Mouse (Mus musculus): ENCODE data around the gene Sphkap. TPM values are rescaled to one million over a fixed set of nuclear protein-coding genes. Genes with fewer than 3 reads are reported as not detected.

Sphkap gene
- total RNA-seq, 1 experiment, result 0.04 TPM

DNA sequence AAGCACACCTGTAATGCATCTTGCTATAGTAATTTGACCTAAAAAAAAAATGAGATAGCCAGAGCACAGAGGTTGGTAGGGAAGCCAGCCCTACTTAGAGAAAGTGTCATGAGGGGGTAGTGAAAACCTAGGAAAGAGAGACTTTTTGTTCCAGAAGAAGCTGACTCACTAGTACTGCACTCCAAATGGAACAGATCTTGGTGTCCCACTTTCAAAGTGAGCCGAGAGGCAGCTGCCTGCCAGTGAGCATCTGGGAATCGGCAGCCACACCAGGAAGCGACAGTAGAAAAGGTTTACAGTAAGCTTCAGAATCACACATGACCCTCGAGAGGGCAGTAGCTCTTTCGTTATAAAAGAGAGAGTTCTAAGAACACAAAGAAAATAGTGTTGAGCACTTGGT, 12.4 kb downstream of the Sphkap start:
- Histone ChIP-seq H3K36me3 (ENCODE audit: control insufficient read depth, insufficient read depth, low read length, poor library complexity, severe bottlenecking) (no peaks in the 10 kb centered on the region), H3K9me3 (ENCODE audit: control insufficient read depth, insufficient read depth, low read depth, low read length) (no peaks in the 10 kb centered on the region), H3K27ac (ENCODE audit: insufficient read depth, low read depth, low read length, poor library complexity, severe bottlenecking) (no peak overlapping the region), H3K4me1 (ENCODE audit: control insufficient read depth in 2 of 2, insufficient read depth in 2 of 2, low read length in 2 of 2, poor library complexity in 1 of 2) (no peaks in the 10 kb centered on the region), H3K4me3 (ENCODE audit: insufficient read depth in 1 of 2, low read depth in 1 of 2, low read length in 2 of 2, poor library complexity in 1 of 2, severe bottlenecking in 1 of 2) (no peak overlapping the region), H3K9ac (ENCODE audit: insufficient read depth, low read depth, low read length, poor library complexity, severe bottlenecking) (no peak overlapping the region)
- DNase-seq (ENCODE audit: low read depth, low spot score), result no peak
- TF ChIP-seq HCFC1 (IDR thresholded peaks at IDR 0.05; ENCODE audit: borderline replicate concordance, insufficient read depth, low read length) (no peak), CHD2 (IDR thresholded peaks at IDR 0.05; ENCODE audit: low read depth, low read length) (no peak), MAFK (IDR thresholded peaks at IDR 0.05; ENCODE audit: insufficient read depth, low read depth, low read length) (no peak)
- in situ Hi-C loops (cut with MboI; ENCODE audit: low sequenced_read_pairs in 2 of 2, unreplicated experiment in 2 of 2), result no loop called here

DNA sequence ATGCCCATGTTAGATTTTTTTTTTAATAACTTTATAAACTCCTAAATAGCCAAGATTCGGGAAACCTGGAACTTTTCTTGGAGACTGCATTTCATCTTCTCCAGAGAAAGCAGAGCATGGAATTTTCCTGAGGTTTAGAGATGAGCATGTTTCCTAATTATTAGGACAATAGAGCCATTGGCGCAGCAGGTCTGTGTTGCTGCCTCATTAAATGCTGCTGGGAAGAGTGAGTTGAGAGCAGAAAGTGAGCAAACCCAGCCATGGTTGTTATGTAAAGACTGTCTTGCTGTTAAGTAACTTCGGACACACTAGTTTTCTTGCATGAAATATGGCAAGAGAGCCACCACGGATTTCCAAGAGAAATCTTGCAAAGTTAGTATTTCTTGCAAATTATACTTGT, 18.6 kb downstream of the Sphkap start:
- H3K9ac ChIP-seq (ENCODE audit: insufficient read depth, low read depth, low read length, poor library complexity, severe bottlenecking), result no peak overlapping the region
- in situ Hi-C loops (cut with MboI; ENCODE audit: low sequenced_read_pairs in 2 of 2, unreplicated experiment in 2 of 2), result no loop called here
- no peak for TF ChIP-seq MAFK (IDR thresholded peaks at IDR 0.05; ENCODE audit: insufficient read depth, low read depth, low read length)
- TF ChIP-seq ZNF384 (IDR thresholded peaks at IDR 0.05; ENCODE audit: low read depth, low read length), result no peak
- TF ChIP-seq CHD2 (IDR thresholded peaks at IDR 0.05; ENCODE audit: low read depth, low read length), result no peak
- TF ChIP-seq ZC3H11A (IDR thresholded peaks at IDR 0.05; ENCODE audit: borderline replicate concordance, low read depth, low read length), result no peak
- no peak for TF ChIP-seq HCFC1 (IDR thresholded peaks at IDR 0.05; ENCODE audit: borderline replicate concordance, insufficient read depth, low read length)
- H3K27ac ChIP-seq (ENCODE audit: insufficient read depth, low read depth, low read length, poor library complexity, severe bottlenecking), result no peak overlapping the region
- no peaks in the 10 kb centered on the region for H3K4me1 ChIP-seq (ENCODE audit: control insufficient read depth in 2 of 2, insufficient read depth in 2 of 2, low read length in 2 of 2, poor library complexity in 1 of 2)
- no peak overlapping the region for H3K4me3 ChIP-seq (ENCODE audit: insufficient read depth in 1 of 2, low read depth in 1 of 2, low read length in 2 of 2, poor library complexity in 1 of 2, severe bottlenecking in 1 of 2)
- H3K9me3 ChIP-seq (ENCODE audit: control insufficient read depth, insufficient read depth, low read depth, low read length), result no peaks in the 10 kb centered on the region
- DNase-seq (ENCODE audit: low read depth, low spot score), result no peak
- H3K36me3 ChIP-seq (ENCODE audit: control insufficient read depth, insufficient read depth, low read length, poor library complexity, severe bottlenecking), result no peaks in the 10 kb centered on the region

DNA sequence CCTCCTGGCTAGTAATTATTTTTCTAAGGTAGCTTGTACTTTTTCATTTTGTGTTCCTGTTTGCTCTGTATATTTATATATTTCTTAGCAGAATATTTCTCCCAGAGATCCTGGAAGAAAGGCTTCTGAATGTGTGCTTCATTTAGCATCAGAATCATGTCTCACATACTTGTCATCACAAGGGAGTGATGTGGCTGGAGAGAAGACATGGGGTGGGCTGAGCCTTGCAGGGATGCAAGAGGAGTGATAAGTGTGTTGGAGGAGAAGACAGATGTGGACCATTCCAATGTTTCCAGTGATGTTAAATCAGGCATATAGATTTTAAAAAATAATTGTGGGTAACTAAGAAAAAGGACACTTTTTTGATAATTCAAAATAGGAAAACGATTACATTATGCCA, 30.6 kb downstream of the Sphkap start:
- Histone ChIP-seq H3K4me1 (ENCODE audit: control insufficient read depth in 2 of 2, insufficient read depth in 2 of 2, low read length in 2 of 2, poor library complexity in 1 of 2) (no peaks in the 10 kb centered on the region), H3K9ac (ENCODE audit: insufficient read depth, low read depth, low read length, poor library complexity, severe bottlenecking) (no peak overlapping the region), H3K36me3 (ENCODE audit: control insufficient read depth, insufficient read depth, low read length, poor library complexity, severe bottlenecking) (no peaks in the 10 kb centered on the region), H3K9me3 (ENCODE audit: control insufficient read depth, insufficient read depth, low read depth, low read length) (no peaks in the 10 kb centered on the region), H3K4me3 (ENCODE audit: insufficient read depth in 1 of 2, low read depth in 1 of 2, low read length in 2 of 2, poor library complexity in 1 of 2, severe bottlenecking in 1 of 2) (no peak overlapping the region), H3K27ac (ENCODE audit: insufficient read depth, low read depth, low read length, poor library complexity, severe bottlenecking) (no peak overlapping the region)
- in situ Hi-C loops (cut with MboI; ENCODE audit: low sequenced_read_pairs in 2 of 2, unreplicated experiment in 2 of 2), result no loop called here
- TF ChIP-seq ZC3H11A (IDR thresholded peaks at IDR 0.05; ENCODE audit: borderline replicate concordance, low read depth, low read length), result no peak
- TF ChIP-seq CHD2 (IDR thresholded peaks at IDR 0.05; ENCODE audit: low read depth, low read length), result no peak
- TF ChIP-seq MAFK (IDR thresholded peaks at IDR 0.05; ENCODE audit: insufficient read depth, low read depth, low read length), result no peak
- TF ChIP-seq HCFC1 (IDR thresholded peaks at IDR 0.05; ENCODE audit: borderline replicate concordance, insufficient read depth, low read length), result no peak
- no peak for TF ChIP-seq ZNF384 (IDR thresholded peaks at IDR 0.05; ENCODE audit: low read depth, low read length)
- no peak for DNase-seq (ENCODE audit: low read depth, low spot score)

DNA sequence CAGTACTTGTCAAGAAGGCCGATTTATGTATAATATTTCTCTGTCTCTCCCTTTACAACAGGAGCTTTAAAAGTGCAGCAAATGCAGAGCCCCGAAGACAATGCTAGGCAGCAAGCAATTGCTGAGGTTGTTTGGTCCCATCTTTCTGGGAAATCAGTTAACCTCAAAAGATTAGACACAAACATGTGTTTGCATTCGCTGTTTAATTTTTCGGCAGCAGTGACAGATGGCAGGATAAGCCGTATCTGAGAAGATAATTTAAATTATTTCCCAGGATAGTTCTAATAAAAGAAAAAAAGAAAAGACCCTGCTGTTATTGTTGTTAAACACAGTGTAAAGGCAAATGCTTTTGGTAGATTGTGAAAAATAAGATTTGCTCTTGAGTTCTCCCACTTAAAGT, 41.5 kb downstream of the Sphkap start:
- in situ Hi-C loops (cut with MboI; ENCODE audit: low sequenced_read_pairs in 2 of 2, unreplicated experiment in 2 of 2), result no loop called here
- Histone ChIP-seq H3K36me3 (ENCODE audit: control insufficient read depth, insufficient read depth, low read length, poor library complexity, severe bottlenecking) (no peaks in the 10 kb centered on the region), H3K9me3 (ENCODE audit: control insufficient read depth, insufficient read depth, low read depth, low read length) (no peaks in the 10 kb centered on the region), H3K4me3 (ENCODE audit: insufficient read depth in 1 of 2, low read depth in 1 of 2, low read length in 2 of 2, poor library complexity in 1 of 2, severe bottlenecking in 1 of 2) (no peak overlapping the region), H3K27ac (ENCODE audit: insufficient read depth, low read depth, low read length, poor library complexity, severe bottlenecking) (no peak overlapping the region), H3K9ac (ENCODE audit: insufficient read depth, low read depth, low read length, poor library complexity, severe bottlenecking) (no peak overlapping the region), H3K4me1 (ENCODE audit: control insufficient read depth in 2 of 2, insufficient read depth in 2 of 2, low read length in 2 of 2, poor library complexity in 1 of 2) (no peaks in the 10 kb centered on the region)
- DNase-seq (ENCODE audit: low read depth, low spot score), result no peak
- TF ChIP-seq HCFC1 (IDR thresholded peaks at IDR 0.05; ENCODE audit: borderline replicate concordance, insufficient read depth, low read length) (no peak), ZC3H11A (IDR thresholded peaks at IDR 0.05; ENCODE audit: borderline replicate concordance, low read depth, low read length) (no peak), ZNF384 (IDR thresholded peaks at IDR 0.05; ENCODE audit: low read depth, low read length) (no peak), CHD2 (IDR thresholded peaks at IDR 0.05; ENCODE audit: low read depth, low read length) (no peak), MAFK (IDR thresholded peaks at IDR 0.05; ENCODE audit: insufficient read depth, low read depth, low read length) (no peak)

DNA sequence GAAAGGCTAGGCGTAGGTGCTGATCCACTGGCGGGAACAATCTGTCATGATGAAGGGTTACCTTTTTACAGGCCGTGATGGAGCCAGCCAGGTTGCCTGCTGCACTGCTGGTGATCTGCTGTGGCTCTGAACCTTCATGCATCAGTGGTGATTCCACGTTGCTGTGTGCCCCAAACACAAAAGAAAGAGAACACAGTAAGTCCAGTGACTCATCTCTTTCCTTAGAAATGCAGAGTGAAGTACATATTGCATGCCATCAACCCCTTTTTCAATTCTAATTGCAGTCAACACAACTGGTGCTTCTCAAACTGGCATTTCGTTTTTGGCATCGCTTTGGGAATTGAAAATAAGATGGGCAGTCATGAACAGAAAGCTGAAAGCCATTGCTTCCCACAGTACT, 45.8 kb downstream of the Sphkap start:
- H3K9ac ChIP-seq (ENCODE audit: insufficient read depth, low read depth, low read length, poor library complexity, severe bottlenecking), result no peak overlapping the region
- H3K4me3 ChIP-seq (ENCODE audit: insufficient read depth in 1 of 2, low read depth in 1 of 2, low read length in 2 of 2, poor library complexity in 1 of 2, severe bottlenecking in 1 of 2), result no peak overlapping the region
- H3K36me3 ChIP-seq (ENCODE audit: control insufficient read depth, insufficient read depth, low read length, poor library complexity, severe bottlenecking), result no peaks in the 10 kb centered on the region
- DNase-seq (ENCODE audit: low read depth, low spot score), result no peak
- in situ Hi-C loops (cut with MboI; ENCODE audit: low sequenced_read_pairs in 2 of 2, unreplicated experiment in 2 of 2), result no loop called here
- no peak overlapping the region for H3K27ac ChIP-seq (ENCODE audit: insufficient read depth, low read depth, low read length, poor library complexity, severe bottlenecking)
- TF ChIP-seq CHD2 (IDR thresholded peaks at IDR 0.05; ENCODE audit: low read depth, low read length) (no peak), ZC3H11A (IDR thresholded peaks at IDR 0.05; ENCODE audit: borderline replicate concordance, low read depth, low read length) (no peak), ZNF384 (IDR thresholded peaks at IDR 0.05; ENCODE audit: low read depth, low read length) (no peak), HCFC1 (IDR thresholded peaks at IDR 0.05; ENCODE audit: borderline replicate concordance, insufficient read depth, low read length) (no peak), MAFK (IDR thresholded peaks at IDR 0.05; ENCODE audit: insufficient read depth, low read depth, low read length) (no peak)
- no peaks in the 10 kb centered on the region for H3K9me3 ChIP-seq (ENCODE audit: control insufficient read depth, insufficient read depth, low read depth, low read length)
- H3K4me1 ChIP-seq (ENCODE audit: control insufficient read depth in 2 of 2, insufficient read depth in 2 of 2, low read length in 2 of 2, poor library complexity in 1 of 2), result no peaks in the 10 kb centered on the region

All from ES-E14 (cell line).